Mouse (Mus musculus) midbrain, embryonic 13.5 days (tissue): ENCODE data around the gene Mrpl35. TPM values are rescaled to one million over a fixed set of nuclear protein-coding genes. Genes with fewer than 3 reads are reported as not detected.
A peak's percentile ranks its signal among the peaks of the same experiment; 100 is the strongest.
"Not testable (repeated sequence)": the region's sequence is repeated elsewhere in the genome, so short reads cannot be mapped to it uniquely, and the experiment has no call there.

ENCODE experiments used
- ATAC-seq: fragments of 200-750 bp; cut with Nextera tagmentation; 2 replicates; pipeline ENCODE4 v1.8.0; 2017; ENCODE audit warnings: mild to moderate bottlenecking, moderate TSS enrichment, moderate library complexity
- H3K27ac ChIP-seq: fragments of 300-500 bp; sonication (generic); 2 replicates; pipeline ENCODE4 v1.5.1; 2015; ENCODE audit warnings: inconsistent platforms, mild to moderate bottlenecking, moderate library complexity
- H3K27me3 ChIP-seq: fragments of 300-500 bp; sonication (generic); 2 replicates; pipeline ENCODE4 v1.6.1; 2015; ENCODE audit warnings: mild to moderate bottlenecking, inconsistent platforms
- H3K36me3 ChIP-seq: fragments of 300-500 bp; sonication (generic); 2 replicates; pipeline ENCODE4 v1.6.1; 2015; ENCODE audit warnings: mild to moderate bottlenecking, inconsistent platforms
- H3K4me1 ChIP-seq: fragments of 300-500 bp; sonication (generic); replicated peaks from 2 replicates; pipeline ENCODE4 v1.6.1; 2015; ENCODE audit warnings: inconsistent platforms
- H3K4me2 ChIP-seq: fragments of 300-500 bp; sonication (generic); replicated peaks from 2 replicates; pipeline ENCODE4 v1.6.1; 2015; ENCODE audit warnings: moderate library complexity, mild to moderate bottlenecking, inconsistent platforms
- H3K4me3 ChIP-seq: fragments of 300-500 bp; sonication (generic); replicated peaks from 2 replicates; pipeline ENCODE4 v1.5.1; 2015; ENCODE audit warnings: mild to moderate bottlenecking, inconsistent platforms
- H3K9ac ChIP-seq: fragments of 300-500 bp; sonication (generic); replicated peaks from 2 replicates; pipeline ENCODE4 v1.6.1; 2015; ENCODE audit warnings: mild to moderate bottlenecking, inconsistent platforms
- H3K9me3 ChIP-seq: fragments of 300-500 bp; sonication (generic); 2 replicates; pipeline ENCODE4 v1.6.1; 2016; ENCODE audit warnings: mild to moderate bottlenecking, inconsistent platforms
- WGBS: fragments of 180-500 bp; shearing (Covaris S2); methylation state at CpG from one replicate; pipeline ENCODE4 v1.1.7; 2015; 5-methylcytosine and 5-hydroxymethylcytosine counted together
- polyA plus RNA-seq: library from polyadenylated mRNA; unstranded; fragments of >200 nt; fragmentation: Nextera tagmentation; extraction: Ambion mirVana; gene quantifications from 2 replicates; pipeline ENCODE4 v1.2.1, GENCODE M21; 2015

Mrpl35 gene
- polyA plus RNA-seq: 42.3 and 47.5 TPM in 2 replicates

GRCm38 (mm10) chr6:71826869-71827268, at the start of gene Mrpl35:
TSS of gene Mrpl35 (minus strand) at chr6:71826969.
- Histone ChIP-seq H3K27ac (no peak within 1 kb of the TSS), H3K27me3 (no peaks in the 10 kb centered on the region), H3K36me3 (no peaks in the 10 kb centered on the region), H3K9ac (no peak within 1 kb of the TSS), H3K4me2 (no peak within 1 kb of the TSS), H3K4me1 (peaks cover 18% of the 10 kb centered on the region), H3K9me3 (no peaks in the 10 kb centered on the region), H3K4me3 (no peak within 1 kb of the TSS)
- 43% methylated on average over 1 of the region's 1 CpGs for WGBS
- no peak for ATAC-seq

DNA sequence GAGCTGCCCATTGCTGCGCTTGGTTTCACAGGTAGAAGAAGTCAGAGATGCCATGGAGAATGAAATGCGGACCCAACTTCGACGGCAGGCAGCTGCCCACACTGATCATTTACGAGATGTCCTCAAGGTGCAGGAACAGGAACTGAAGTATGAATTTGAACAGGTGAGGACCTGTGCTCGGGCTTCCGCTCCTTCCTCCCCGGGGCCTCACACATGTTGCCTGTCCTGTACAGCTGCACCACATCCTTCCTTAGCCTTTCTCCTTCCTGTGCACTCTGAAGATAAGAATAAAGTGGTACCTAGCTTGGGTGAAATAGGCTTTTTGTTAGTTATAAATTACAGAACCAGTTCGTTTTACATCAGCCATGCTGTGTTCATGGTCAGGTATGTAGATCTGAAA, 44.6 kb upstream of the Mrpl35 start:
- 96% methylated on average over 9 of the region's 9 CpGs for WGBS
- H3K4me2 ChIP-seq: no peak overlapping the region
- H3K27me3 ChIP-seq: no peaks in the 10 kb centered on the region
- H3K36me3 ChIP-seq: peaks cover 82% of the 10 kb centered on the region
- H3K4me1 ChIP-seq: no peaks in the 10 kb centered on the region
- H3K9me3 ChIP-seq: no peaks in the 10 kb centered on the region
- no peak overlapping the region for H3K27ac ChIP-seq
- no peak for ATAC-seq
- H3K9ac ChIP-seq: no peak overlapping the region
- H3K4me3 ChIP-seq: no peak overlapping the region

DNA sequence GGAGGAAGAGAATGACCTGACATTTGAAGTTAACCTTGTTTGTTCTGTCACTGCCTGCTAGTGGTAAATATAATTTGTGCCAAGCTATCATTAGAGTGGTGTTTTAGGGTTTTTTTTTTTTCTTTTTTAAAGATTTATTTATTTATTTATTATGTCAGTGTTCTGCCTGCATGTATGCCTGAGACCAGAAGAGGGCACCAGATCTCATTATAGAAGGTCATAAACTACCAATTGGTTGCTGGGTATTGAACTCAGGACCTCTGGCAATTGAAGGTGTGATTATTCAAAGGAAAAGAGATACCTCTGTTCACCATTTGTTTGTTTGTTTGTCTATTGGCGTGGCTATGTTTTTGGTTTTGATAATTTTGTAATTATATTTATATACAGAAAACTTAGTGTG, 42.0 kb upstream of the Mrpl35 start:
- Histone ChIP-seq H3K4me2 (no peak overlapping the region), H3K36me3 (peaks cover 77% of the 10 kb centered on the region)
- 94% methylated on average over 1 of the region's 1 CpGs for WGBS

GRCm38 (mm10) chr6:71867751-71868150, 41.0 kb upstream of the Mrpl35 start:
- Histone ChIP-seq H3K4me3 (no peak overlapping the region), H3K9me3 (no peaks in the 10 kb centered on the region), H3K27ac (no peak overlapping the region), H3K36me3 (peaks cover 79% of the 10 kb centered on the region), H3K4me1 (no peaks in the 10 kb centered on the region), H3K27me3 (no peaks in the 10 kb centered on the region), H3K4me2 (no peak overlapping the region), H3K9ac (no peak overlapping the region)
- WGBS: 91% methylated on average over 2 of the region's 2 CpGs
- no peak for ATAC-seq

More for the DNA sequence above, 42.0 kb upstream of the Mrpl35 start:
- Histone ChIP-seq H3K27me3 (no peaks in the 10 kb centered on the region), H3K9ac (no peak overlapping the region), H3K4me3 (no peak overlapping the region), H3K27ac (no peak overlapping the region), H3K4me1 (no peaks in the 10 kb centered on the region), H3K9me3 (no peaks in the 10 kb centered on the region)
- ATAC-seq: no peak

GRCm38 (mm10) chr6:71846906-71847305, 20.1 kb upstream of the Mrpl35 start:
- 95% methylated on average over 6 of the region's 6 CpGs for WGBS
- H3K4me3 ChIP-seq, ATAC-seq, H3K9me3 ChIP-seq, H3K4me2 ChIP-seq, H3K27ac ChIP-seq, H3K27me3 ChIP-seq, H3K9ac ChIP-seq, H3K4me1 ChIP-seq: not testable (repeated sequence)
- peaks cover 47% of the 10 kb centered on the region for H3K36me3 ChIP-seq

- no peak overlapping the region for H3K4me3 ChIP-seq
- H3K27ac ChIP-seq: no peak overlapping the region
- H3K9me3 ChIP-seq: no peaks in the 10 kb centered on the region
- H3K9ac ChIP-seq: no peak overlapping the region
- 100% methylated on average over 1 of the region's 1 CpGs for WGBS
- no peaks in the 10 kb centered on the region for H3K4me1 ChIP-seq
- no peak overlapping the region for H3K4me2 ChIP-seq
- peaks cover 5% of the 10 kb centered on the region for H3K36me3 ChIP-seq
- no peak for ATAC-seq
- H3K27me3 ChIP-seq: no peaks in the 10 kb centered on the region
Measured at GRCm38 (mm10) chr6:71840597-71841290, 14.0 kb upstream of the Mrpl35 start.

GRCm38 (mm10) chr6:71839815-71840214, 13.0 kb upstream of the Mrpl35 start:
- Histone ChIP-seq H3K27me3 (no peaks in the 10 kb centered on the region), H3K4me3 (no peak overlapping the region), H3K27ac (no peak overlapping the region), H3K4me1 (no peaks in the 10 kb centered on the region), H3K36me3 (peaks cover 2% of the 10 kb centered on the region), H3K9ac (no peak overlapping the region), H3K4me2 (no peak overlapping the region), H3K9me3 (no peaks in the 10 kb centered on the region)
- ATAC-seq: no peak

GRCm38 (mm10) chr6:71836811-71837210, 10.0 kb upstream of the Mrpl35 start:
- Histone ChIP-seq H3K9me3 (no peaks in the 10 kb centered on the region), H3K36me3 (peaks cover 3% of the 10 kb centered on the region), H3K9ac (no peak overlapping the region), H3K27me3 (no peaks in the 10 kb centered on the region), H3K4me2 (no peak overlapping the region), H3K4me3 (no peak overlapping the region), H3K27ac (no peak overlapping the region), H3K4me1 (peaks cover 15% of the 10 kb centered on the region)
- ATAC-seq: no peak
- WGBS: 78% methylated on average over 2 of the region's 2 CpGs

DNA sequence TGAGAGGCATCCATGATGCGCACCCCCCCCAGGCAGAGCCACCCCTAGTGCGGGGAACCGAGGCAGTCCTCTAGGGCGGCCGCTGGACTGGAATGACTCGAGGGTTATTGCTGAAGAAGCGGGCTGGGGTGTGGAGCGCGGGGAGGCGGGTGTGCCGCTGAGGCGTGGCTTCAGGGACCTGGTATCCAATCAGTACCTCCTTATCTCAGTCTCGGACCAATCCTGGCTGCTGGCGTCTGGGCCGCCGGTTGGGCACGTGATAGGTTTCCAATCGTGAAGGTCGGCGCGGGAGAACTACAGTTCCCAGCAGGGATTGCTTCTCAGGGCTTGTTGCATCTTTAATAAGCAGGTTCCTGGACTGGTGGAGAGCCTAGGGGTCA, 4.8 kb upstream of the Mrpl35 start:
- ATAC-seq: peak; percentile 99
- peak overlapping the region; percentile 88 for H3K27ac ChIP-seq
- no peaks in the 10 kb centered on the region for H3K9me3 ChIP-seq
- WGBS: under 1% methylated on average over 21 of the region's 21 CpGs
- H3K4me2 ChIP-seq: peak overlapping the region; percentile 74
- H3K4me3 ChIP-seq: peak overlapping the region; percentile 92
- H3K9ac ChIP-seq: peak overlapping the region; percentile 88
- peaks cover 19% of the 10 kb centered on the region for H3K4me1 ChIP-seq
- H3K27me3 ChIP-seq: no peaks in the 10 kb centered on the region
- H3K36me3 ChIP-seq: peaks cover 3% of the 10 kb centered on the region

GRCm38 (mm10) chr6:71830690-71831580, 4.2 kb upstream of the Mrpl35 start, which contains the start of gene Immt:
TSS of gene Immt (plus strand) at chr6:71831331.
- Histone ChIP-seq H3K4me1 (peaks cover 19% of the 10 kb centered on the region), H3K27ac (peak within 1 kb of the TSS; percentile 88), H3K9me3 (no peaks in the 10 kb centered on the region), H3K27me3 (no peaks in the 10 kb centered on the region), H3K4me3 (peak within 1 kb of the TSS; percentile 92), H3K36me3 (peaks cover 3% of the 10 kb centered on the region), H3K4me2 (peak within 1 kb of the TSS; percentile 74), H3K9ac (peak within 1 kb of the TSS; percentile 88)
- under 1% methylated on average over 64 of the region's 64 CpGs for WGBS
- peak; percentile 100 for ATAC-seq

- WGBS: 87% methylated on average over 9 of the region's 9 CpGs
Measured at GRCm38 (mm10) chr6:71829768-71830167, 3.0 kb upstream of the Mrpl35 start.

GRCm38 (mm10) chr6:71823961-71824360, 2.8 kb downstream of the Mrpl35 start:
- no peak overlapping the region for H3K9ac ChIP-seq
- ATAC-seq: peak; percentile 44
- peak overlapping the region; percentile 70 for H3K4me3 ChIP-seq
- no peak overlapping the region for H3K27ac ChIP-seq
- peak overlapping the region; percentile 68 for H3K4me2 ChIP-seq
- peaks cover 14% of the 10 kb centered on the region for H3K4me1 ChIP-seq
- no peaks in the 10 kb centered on the region for H3K27me3 ChIP-seq
- H3K36me3 ChIP-seq: no peaks in the 10 kb centered on the region
- WGBS: 43% methylated on average over 3 of the region's 3 CpGs
- no peaks in the 10 kb centered on the region for H3K9me3 ChIP-seq

More at GRCm38 (mm10) chr6:71829768-71830167, 3.0 kb upstream of the Mrpl35 start:
- Histone ChIP-seq H3K27me3 (no peaks in the 10 kb centered on the region), H3K36me3 (peaks cover under 1% of the 10 kb centered on the region), H3K9me3 (no peaks in the 10 kb centered on the region), H3K4me1 (peaks cover 19% of the 10 kb centered on the region), H3K9ac (no peak overlapping the region), H3K27ac (no peak overlapping the region), H3K4me2 (no peak overlapping the region), H3K4me3 (no peak overlapping the region)
- no peak for ATAC-seq
